Mouse (Mus musculus) forebrain, embryonic 10.5 days (tissue): ENCODE data around the gene Palm2. TPM values are rescaled to one million over a fixed set of nuclear protein-coding genes. Genes with fewer than 3 reads are reported as not detected.

Experiments
- DNase-seq: peaks from one replicate; pipeline ENCODE4 v3.0.0-alpha.2; 2017; ENCODE audit warnings: low spot score; ENCODE audit errors: extremely low spot score
- H3K27ac ChIP-seq: fragments of 300-500 bp; sonication (generic); 2 replicates; pipeline ENCODE4 v1.5.1; 2016; ENCODE audit warnings: mild to moderate bottlenecking
- H3K27me3 ChIP-seq: fragments of 300-500 bp; sonication (generic); 2 replicates; pipeline ENCODE4 v1.6.1; 2016; ENCODE audit warnings: mild to moderate bottlenecking; ENCODE audit not compliant: poor library complexity, severe bottlenecking
- H3K36me3 ChIP-seq: fragments of 300-500 bp; sonication (generic); replicated peaks from 2 replicates; pipeline ENCODE4 v1.6.1; 2016; ENCODE audit warnings: mild to moderate bottlenecking, moderate library complexity
- H3K4me1 ChIP-seq: fragments of 300-500 bp; sonication (generic); 2 replicates; pipeline ENCODE4 v1.6.1; 2016
- H3K4me3 ChIP-seq: fragments of 300-500 bp; sonication (generic); 2 replicates; pipeline ENCODE4 v1.5.1; 2016; ENCODE audit warnings: mild to moderate bottlenecking, moderate library complexity
- H3K9me3 ChIP-seq: fragments of 300-500 bp; sonication (generic); 2 replicates; pipeline ENCODE4 v1.6.1; 2016; ENCODE audit warnings: mild to moderate bottlenecking, moderate library complexity
- WGBS: fragments of 180-500 bp; shearing (Covaris S2); methylation state at CpG from one replicate; pipeline ENCODE4 v1.1.7; 2016; 5-methylcytosine and 5-hydroxymethylcytosine counted together
- polyA plus RNA-seq: library from polyadenylated mRNA; unstranded; fragments of >200 nt; fragmentation: Nextera tagmentation; extraction: Ambion mirVana; gene quantifications from 2 replicates; pipeline ENCODE4 v1.2.1, GENCODE M21; 2016

The Palm2 gene
- polyA plus RNA-seq, 1 experiment from 2014 or later = 2.9 TPM

DNA sequence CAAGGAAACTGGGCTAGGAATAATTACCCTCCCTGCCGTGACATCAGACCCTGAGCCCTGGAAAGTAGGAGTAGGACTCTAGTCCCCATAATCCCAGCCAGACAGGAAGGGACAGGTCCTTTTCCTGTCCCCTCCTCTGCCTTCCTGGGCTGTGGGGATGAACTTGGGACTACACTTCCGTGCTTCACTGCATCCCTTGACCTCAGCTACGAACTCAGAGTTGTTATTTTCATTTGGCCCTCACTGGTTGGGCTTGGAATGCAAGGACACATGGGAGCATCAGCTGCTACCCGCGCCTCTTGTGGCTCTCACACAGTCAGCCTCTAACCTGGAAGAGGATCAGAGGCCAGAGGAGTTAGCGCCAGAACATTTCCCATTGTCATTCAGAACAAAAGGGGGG, 256.0 kb downstream of the Palm2 start:
- Histone ChIP-seq H3K9me3 (no peaks in the 10 kb centered on the region), H3K36me3 (no peaks in the 10 kb centered on the region; the same call in 1 of the 2 replicates), H3K4me3 (no peak overlapping the region), H3K27me3 (peaks cover 24% of the 10 kb centered on the region; the same call in 1 of the 2 replicates), H3K27ac (no peak overlapping the region), H3K4me1 (peaks cover 25% of the 10 kb centered on the region)
- DNase-seq = no peak
- 81% methylated on average over 6 of the region's 6 CpGs for WGBS

DNA sequence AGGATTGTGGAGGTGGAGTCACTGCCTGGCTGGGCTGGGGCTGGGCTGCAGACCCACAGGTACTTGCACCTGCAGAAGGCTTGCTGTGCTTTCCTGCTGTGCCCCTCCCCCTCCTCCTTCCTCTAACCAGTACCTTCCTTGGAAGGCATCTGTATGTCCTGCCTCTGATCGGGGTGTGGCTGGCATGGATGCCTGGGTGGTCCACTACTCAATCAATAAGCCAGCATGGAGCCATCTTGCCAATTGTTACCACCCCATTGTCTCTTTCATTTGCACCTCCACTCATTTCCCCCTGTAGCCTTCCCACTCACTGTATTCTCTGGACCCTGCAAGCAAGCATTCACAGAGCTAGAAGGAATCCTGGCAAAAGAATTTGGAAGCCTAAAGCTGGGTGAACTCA, 256.8 kb downstream of the Palm2 start:
- H3K27ac ChIP-seq = no peak overlapping the region

DNA sequence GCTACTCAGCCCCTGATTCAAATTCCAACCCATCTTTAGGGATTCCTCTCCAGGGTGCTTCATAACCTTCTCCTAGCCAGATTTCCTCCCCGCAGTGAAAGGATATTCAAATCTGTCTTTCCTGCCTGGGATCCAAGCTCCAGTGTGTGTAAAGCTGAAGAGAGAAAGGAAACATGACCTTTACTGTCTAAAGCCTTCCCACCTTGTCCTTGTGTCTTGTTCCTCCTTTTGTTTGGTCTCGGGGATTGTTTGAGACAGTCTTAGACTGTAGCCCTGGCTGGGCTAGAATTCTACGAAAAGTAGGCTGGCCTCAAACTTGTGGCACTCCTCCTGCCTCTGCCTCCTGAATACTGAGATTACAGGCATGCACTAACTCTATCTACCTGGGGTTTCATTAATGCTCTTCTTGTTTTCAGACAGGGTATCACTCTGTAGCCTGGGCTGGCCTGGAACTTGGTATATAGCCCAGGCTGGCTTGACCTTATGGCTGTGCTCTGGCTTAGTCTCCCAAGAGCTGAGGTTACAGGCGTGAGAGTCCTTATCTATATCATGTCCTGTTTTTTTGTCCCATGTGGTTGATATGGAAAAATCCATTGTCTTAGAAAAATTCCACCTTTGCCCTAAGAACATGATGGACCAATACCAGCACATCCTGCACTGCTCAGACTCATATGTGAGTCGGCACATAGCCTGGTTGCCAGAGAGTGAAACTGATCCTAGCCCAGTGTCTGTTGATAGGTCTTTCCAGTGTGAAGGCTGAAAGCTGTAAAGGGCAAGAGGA, 260.5 kb downstream of the Palm2 start:
- H3K4me3 ChIP-seq = no peak overlapping the region
- H3K4me1 ChIP-seq = peaks cover 6% of the 10 kb centered on the region
- H3K27me3 ChIP-seq = peaks cover 14% of the 10 kb centered on the region; the same call in 1 of the 2 replicates
- no peak overlapping the region for H3K27ac ChIP-seq
- no peaks in the 10 kb centered on the region for H3K9me3 ChIP-seq
- DNase-seq = no peak
- WGBS = 80% methylated on average over 5 of the region's 5 CpGs
- H3K36me3 ChIP-seq = no peaks in the 10 kb centered on the region; the same call in 1 of the 2 replicates

More for the DNA sequence above, 256.8 kb downstream of the Palm2 start:
- 38% methylated on average over 1 of the region's 1 CpGs for WGBS
- H3K9me3 ChIP-seq = no peaks in the 10 kb centered on the region
- peaks cover 24% of the 10 kb centered on the region; the same call in 1 of the 2 replicates for H3K27me3 ChIP-seq
- H3K4me3 ChIP-seq = no peak overlapping the region
- H3K4me1 ChIP-seq = peaks cover 25% of the 10 kb centered on the region
- no peaks in the 10 kb centered on the region; the same call in 1 of the 2 replicates for H3K36me3 ChIP-seq
- DNase-seq = no peak

DNA sequence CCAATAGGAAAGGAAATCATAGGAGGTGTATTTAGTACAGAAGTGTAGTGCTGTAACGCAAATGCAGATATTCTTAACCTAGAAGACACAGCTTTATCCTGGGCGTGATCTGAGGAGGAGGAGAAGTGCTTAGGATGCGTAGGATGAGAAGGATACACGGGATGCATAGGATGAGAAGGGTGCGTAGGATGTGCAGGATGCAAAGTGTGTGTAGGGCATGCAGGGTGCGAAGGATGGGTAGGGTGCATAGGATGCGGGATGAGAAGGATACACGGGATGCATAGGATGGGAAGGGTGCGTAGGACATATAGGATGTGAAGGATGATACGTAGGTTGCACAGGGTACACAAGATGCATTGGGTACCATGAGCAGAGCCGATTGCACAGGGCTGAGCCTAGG, 262.9 kb downstream of the Palm2 start:
- Histone ChIP-seq H3K4me3 (no peak overlapping the region), H3K27ac (no peak overlapping the region), H3K9me3 (no peaks in the 10 kb centered on the region), H3K4me1 (no peaks in the 10 kb centered on the region), H3K27me3 (no peaks in the 10 kb centered on the region), H3K36me3 (no peaks in the 10 kb centered on the region)
- 95% methylated on average over 11 of the region's 11 CpGs for WGBS
- DNase-seq = no peak

DNA sequence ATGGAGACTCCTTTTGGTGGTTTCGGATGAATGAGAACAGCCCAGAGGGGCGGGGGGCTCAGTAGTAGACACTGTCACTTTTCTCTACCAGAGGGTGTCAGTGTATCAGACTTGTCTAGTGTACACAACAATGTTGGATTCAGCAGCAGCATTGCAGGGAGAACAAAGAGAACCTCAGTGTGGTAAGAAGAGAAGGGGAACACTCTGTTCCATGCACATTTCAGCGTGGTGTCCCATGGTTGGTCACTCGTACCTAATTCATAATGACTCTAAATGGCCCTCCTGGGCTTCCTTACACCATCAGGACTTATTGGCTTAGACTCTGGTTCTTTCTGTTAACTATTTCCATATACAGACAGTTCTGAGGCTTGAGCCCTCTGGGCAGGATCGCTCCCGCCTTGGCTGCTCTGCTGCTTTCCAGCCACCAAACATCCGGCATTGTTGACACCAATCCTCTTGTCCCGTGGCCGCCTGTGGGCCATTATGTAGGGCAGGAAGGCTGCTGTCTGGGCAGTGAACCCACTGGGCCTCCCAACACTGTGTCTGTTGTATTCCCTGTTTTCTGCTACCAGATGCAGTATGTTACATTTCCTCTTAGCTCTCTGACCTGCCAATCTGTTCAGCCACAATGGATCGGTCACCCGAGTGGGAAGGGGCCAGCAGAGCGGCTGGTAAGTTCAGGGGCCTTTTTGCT, 264.0 kb downstream of the Palm2 start:
- WGBS = 80% methylated on average over 12 of the region's 12 CpGs
- Histone ChIP-seq H3K27me3 (no peaks in the 10 kb centered on the region), H3K36me3 (no peaks in the 10 kb centered on the region), H3K9me3 (no peaks in the 10 kb centered on the region), H3K4me1 (no peaks in the 10 kb centered on the region), H3K27ac (no peak overlapping the region), H3K4me3 (no peak overlapping the region)
- no peak for DNase-seq

DNA sequence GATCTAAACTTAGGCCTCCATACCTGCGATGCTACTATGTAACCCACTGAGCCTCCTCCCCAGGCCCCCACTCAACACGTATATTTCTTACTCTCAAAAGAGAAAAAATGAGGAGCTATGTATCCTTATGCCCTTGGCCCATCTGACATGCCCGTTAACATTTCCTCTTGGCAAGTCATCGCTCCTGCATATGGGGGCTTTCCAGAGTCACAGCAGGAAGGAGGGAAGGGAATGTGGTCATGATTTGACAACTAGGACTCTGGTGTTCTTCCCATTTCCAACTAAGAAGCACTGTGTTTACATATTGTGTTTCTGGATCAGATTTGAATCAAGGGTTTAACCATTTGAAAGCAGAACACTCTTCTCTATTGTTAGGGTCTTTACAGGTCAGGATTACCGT, 267.5 kb downstream of the Palm2 start:
- H3K36me3 ChIP-seq = no peaks in the 10 kb centered on the region
- WGBS = 85% methylated on average over 5 of the region's 5 CpGs
- no peak for DNase-seq
- H3K4me1 ChIP-seq = no peaks in the 10 kb centered on the region
- no peaks in the 10 kb centered on the region for H3K27me3 ChIP-seq
- no peak overlapping the region for H3K27ac ChIP-seq
- no peaks in the 10 kb centered on the region for H3K9me3 ChIP-seq
- no peak overlapping the region for H3K4me3 ChIP-seq

DNA sequence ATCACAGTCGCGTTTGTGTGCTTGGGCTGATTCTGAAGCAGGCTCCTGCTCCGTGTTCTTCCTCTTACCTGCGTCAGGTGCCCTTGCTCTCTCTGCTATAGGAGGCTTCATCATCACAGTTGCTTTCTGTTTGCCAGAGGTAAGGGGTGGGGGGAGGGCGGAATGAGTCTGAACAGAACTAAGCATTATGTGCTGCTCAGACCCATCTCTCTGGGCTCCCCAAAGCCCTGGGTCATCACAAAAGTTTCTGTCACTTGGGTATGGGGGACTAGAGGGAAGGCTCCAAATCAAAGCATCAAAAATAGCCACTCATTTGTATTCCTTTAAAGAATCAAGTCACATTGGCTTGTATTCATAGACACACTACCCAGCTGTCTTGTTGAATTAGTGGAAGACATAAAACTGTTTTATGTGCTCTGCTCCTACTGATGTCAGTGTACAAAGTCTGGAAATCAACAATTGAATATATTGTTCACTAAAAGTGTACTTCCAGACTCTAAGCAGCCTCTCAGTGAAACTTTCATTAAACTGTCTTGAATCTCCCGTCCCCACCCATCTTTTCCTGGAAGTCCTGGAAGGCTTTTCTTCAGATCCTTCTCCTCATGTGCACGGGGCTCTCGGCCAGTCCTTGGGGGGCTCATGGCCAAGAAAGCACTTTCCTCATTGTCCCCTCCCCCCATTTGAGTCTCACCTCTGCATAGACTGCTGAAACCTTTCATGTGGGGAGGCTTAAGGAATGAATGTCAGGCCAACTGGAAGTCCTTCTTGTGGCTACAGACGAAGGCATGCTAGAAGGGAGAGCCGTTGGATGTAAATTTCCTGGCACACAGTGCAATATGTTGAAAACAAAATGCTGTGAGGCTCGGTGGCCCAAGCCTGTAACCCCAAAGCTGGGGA, 269.8 kb downstream of the Palm2 start:
- H3K4me1 ChIP-seq = no peaks in the 10 kb centered on the region
- H3K4me3 ChIP-seq = no peak overlapping the region
- no peaks in the 10 kb centered on the region for H3K36me3 ChIP-seq
- no peak overlapping the region for H3K27ac ChIP-seq
- no peaks in the 10 kb centered on the region for H3K9me3 ChIP-seq
- WGBS = 84% methylated on average over 11 of the region's 11 CpGs
- H3K27me3 ChIP-seq = no peaks in the 10 kb centered on the region
- no peak for DNase-seq

DNA sequence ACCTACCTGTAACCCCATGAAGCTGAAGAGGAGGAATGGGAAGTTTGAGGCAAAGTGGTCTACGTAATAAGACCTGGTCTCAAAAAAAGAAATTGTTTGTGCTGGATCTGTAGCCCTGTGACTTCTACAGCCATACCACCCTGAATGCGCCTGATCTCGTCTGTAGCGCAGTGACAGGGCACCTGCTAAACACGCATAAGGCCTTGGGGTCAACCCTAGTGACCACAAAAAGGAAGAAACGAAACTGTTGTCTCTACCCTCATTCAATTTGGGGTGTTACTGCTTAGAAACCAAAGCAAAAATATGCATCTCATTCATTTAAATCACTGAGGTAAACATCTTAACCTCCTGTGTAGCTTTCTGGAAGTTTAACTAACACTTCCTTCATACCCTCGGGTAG, 270.5 kb downstream of the Palm2 start:
- WGBS = 93% methylated on average over 7 of the region's 7 CpGs
- H3K4me1 ChIP-seq = no peaks in the 10 kb centered on the region
- no peak for DNase-seq

DNA sequence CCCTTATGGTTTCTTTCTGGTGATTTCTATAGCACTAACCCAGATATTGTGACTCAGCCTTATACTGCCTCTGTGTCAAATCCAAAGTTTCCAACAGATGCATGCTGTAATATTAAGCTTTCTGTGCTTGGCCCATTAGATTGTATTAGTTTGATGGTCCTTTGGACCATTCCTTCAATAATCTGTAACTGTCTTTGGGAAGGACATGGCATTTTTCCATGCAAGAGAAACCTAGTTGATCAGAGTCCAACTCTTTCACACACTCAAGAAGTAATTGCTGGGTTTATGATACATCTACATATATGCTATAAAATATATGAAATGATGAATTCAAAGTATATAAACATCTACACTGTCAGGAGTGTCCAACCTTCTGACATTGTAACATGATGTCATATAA, 281.8 kb downstream of the Palm2 start:
- peaks cover 9% of the 10 kb centered on the region for H3K4me1 ChIP-seq
- no peaks in the 10 kb centered on the region for H3K27me3 ChIP-seq
- H3K27ac ChIP-seq = no peak overlapping the region
- H3K36me3 ChIP-seq = no peaks in the 10 kb centered on the region
- no peaks in the 10 kb centered on the region for H3K9me3 ChIP-seq
- DNase-seq = no peak
- H3K4me3 ChIP-seq = no peak overlapping the region

More for the DNA sequence above, 270.5 kb downstream of the Palm2 start:
- no peak overlapping the region for H3K4me3 ChIP-seq
- H3K27me3 ChIP-seq = no peaks in the 10 kb centered on the region
- no peaks in the 10 kb centered on the region for H3K9me3 ChIP-seq
- H3K27ac ChIP-seq = no peak overlapping the region
- H3K36me3 ChIP-seq = 0 out of 2 replicates have a peak, but pooled peaks cover 2% of the 10 kb centered on the region

DNA sequence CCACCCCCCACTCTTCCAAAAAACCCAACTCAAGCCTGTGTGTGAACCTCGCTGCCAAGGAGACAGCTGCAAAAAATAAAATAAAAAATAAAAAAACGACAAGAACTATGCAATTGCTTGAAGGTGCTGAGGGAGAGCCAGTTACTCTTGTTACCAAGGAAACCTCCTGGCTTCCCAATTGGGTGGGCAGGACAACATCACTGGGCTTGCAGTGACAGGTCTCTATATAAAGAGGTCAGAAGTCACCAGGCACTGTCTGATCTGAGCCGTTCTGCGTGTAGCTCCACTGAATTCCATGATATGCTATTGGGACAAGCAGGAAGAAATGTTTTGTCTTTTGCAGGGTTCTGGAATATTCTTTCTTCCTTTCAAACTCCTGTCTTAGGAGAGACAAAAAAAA, 282.7 kb downstream of the Palm2 start:
- Histone ChIP-seq H3K4me3 (no peak overlapping the region), H3K4me1 (peaks cover 13% of the 10 kb centered on the region), H3K27ac (no peak overlapping the region), H3K27me3 (no peaks in the 10 kb centered on the region), H3K9me3 (no peaks in the 10 kb centered on the region), H3K36me3 (no peaks in the 10 kb centered on the region)
- no peak for DNase-seq
- 57% methylated on average over 4 of the region's 4 CpGs for WGBS

DNA sequence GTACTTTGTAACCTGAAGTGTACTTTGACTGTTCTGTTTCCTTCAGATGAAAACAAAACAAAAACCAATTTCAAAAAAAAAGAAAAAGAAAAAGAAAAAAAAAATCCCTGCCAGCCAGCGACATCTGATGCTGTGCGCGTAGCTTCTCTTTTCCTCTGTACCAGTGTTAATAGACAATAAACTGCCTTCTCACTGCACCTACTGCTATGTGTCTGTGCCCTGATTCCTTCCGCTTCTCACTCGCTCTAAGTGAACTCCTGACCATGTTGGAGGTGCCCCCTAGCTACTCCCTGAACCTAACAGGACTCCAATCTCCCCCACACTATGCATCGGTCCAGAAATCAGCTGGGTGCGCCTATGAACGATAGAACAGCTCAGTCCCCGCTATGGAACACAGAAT, 283.3 kb downstream of the Palm2 start, which contains the start of gene Akap2:
TSS of gene Akap2 (plus strand) at position 304 of the 400 bp plus-strand sequence.
- H3K4me1 ChIP-seq = peaks cover 13% of the 10 kb centered on the region
- no peak within 1 kb of the TSS for H3K27ac ChIP-seq
- no peak within 1 kb of the TSS for H3K4me3 ChIP-seq
- no peaks in the 10 kb centered on the region for H3K27me3 ChIP-seq
- 87% methylated on average over 9 of the region's 9 CpGs for WGBS
- no peaks in the 10 kb centered on the region for H3K36me3 ChIP-seq
- DNase-seq = no peak
- H3K9me3 ChIP-seq = no peaks in the 10 kb centered on the region

DNA sequence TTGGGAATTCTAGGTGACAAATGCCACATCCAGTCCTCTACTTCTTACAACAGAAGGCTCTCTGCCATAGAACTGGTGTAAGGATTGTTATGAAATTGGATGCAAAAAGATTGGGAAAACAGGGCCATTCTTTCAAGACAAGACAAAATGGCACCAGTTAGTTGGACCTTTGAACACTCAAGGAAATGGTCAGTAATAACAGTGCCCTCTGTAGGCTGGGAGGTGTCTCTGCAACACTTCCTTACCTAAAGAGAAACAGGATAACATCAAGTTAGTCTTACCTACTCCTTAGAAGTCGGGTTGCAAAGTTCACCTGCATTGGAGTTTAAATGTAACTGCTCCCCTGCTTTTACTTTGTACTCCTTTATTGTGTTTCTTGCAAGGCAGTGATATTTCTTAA, 285.3 kb downstream of the Palm2 start:
- no peak overlapping the region for H3K4me3 ChIP-seq
- no peak overlapping the region for H3K27ac ChIP-seq
- H3K36me3 ChIP-seq = no peaks in the 10 kb centered on the region
- peaks cover 13% of the 10 kb centered on the region for H3K4me1 ChIP-seq
- no peaks in the 10 kb centered on the region for H3K27me3 ChIP-seq
- H3K9me3 ChIP-seq = no peaks in the 10 kb centered on the region
- DNase-seq = no peak
- 90% methylated on average over 1 of the region's 1 CpGs for WGBS
